Mouse (Mus musculus) frontal cortex, adult 2 months (tissue): Measurements from ENCODE around the gene Clrn2. TPM values are rescaled to one million over a fixed set of nuclear protein-coding genes. Genes with fewer than 3 reads are reported as not detected.
"Not testable (repeated sequence)": the region's sequence is repeated elsewhere in the genome, so short reads cannot be mapped to it uniquely, and the experiment has no call there.

Experiments
- DNase-seq, 2 experiments: peaks; one replicate each; pipeline ENCODE4 v3.0.0; 2022; ENCODE audit warnings: low spot score in 1 of 2; ENCODE audit errors: extremely low spot score in 1 of 2
- polyA plus RNA-seq: library from polyadenylated mRNA; depleted of rRNA; stranded (reverse); fragments of >200 nt; gene quantifications from 2 replicates; pipeline ENCODE4 v1.2.3, GENCODE M21; 2012; rRNA removed

The Clrn2 gene
- polyA plus RNA-seq = 0.34 and 0.48 TPM in 2 replicates

DNA sequence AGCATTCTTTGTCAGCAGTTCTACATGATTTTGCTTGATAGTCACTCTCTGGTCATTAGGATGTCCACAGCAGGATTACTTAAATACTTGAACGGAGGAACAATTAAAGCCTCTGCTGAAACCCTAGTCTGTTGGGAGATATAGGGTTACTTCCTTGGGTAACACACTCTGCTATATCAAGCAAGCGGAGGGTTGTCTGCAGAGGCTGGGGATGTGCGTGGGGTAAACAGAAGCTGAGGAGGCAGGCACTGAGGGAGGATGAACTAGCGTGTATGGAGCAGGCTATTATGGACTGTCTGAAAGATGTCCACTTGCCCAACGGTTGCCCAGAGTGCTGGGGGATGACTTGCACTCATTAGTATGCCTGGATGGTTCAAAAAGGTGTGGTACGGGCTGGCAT, at the start of gene Clrn2:
Clrn2 (plus strand) TSS at position 301 of the 400 bp plus-strand sequence.
- DNase-seq = no peak

DNA sequence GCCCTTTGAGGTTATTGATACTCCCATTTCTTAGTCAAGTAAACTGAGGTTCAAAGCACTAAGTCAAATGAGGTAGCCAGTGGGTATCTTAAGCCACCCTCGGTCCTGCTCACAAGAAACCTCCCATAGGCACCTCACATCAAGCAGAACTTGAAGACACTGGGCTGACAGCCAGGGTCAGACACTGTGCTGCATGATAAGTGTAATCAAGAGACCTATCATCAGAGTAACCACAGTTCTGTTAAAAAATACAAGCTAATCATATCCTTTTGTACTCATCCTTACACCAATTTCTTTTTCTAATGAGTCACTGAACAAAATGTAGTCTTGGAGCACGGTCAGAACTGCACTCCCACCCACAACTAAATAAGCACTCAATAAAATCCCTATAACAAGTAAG, 47.4 kb upstream of the Clrn2 start:
- no peak for DNase-seq

DNA sequence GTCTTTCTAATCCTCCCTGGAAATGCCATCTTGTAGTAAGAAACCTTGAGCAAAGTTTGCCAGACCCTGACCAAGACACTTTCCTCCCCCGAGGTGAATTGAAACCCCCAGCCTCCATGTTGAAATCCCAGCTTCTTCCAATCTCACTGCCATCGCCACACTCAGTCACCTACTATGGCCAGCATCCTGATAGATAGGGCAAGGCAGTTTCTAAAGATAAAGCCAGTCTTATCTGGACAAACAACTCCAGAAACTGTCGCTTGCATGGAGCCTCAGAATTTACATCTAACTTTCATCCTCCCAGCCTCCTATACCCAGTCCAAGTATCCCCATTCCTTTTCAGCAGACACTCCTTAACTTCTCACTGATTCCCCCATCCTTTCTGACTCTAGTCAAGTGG, 37.1 kb upstream of the Clrn2 start:
- DNase-seq = no peak

- DNase-seq = no peak
Measured at GRCm38 (mm10) chr5:45417859-45418443, 35.6 kb upstream of the Clrn2 start.

- no peak for DNase-seq
Measured at GRCm38 (mm10) chr5:45419841-45420638, 33.5 kb upstream of the Clrn2 start.

- DNase-seq = no peak
Measured at GRCm38 (mm10) chr5:45421881-45422844, 31.4 kb upstream of the Clrn2 start.

DNA sequence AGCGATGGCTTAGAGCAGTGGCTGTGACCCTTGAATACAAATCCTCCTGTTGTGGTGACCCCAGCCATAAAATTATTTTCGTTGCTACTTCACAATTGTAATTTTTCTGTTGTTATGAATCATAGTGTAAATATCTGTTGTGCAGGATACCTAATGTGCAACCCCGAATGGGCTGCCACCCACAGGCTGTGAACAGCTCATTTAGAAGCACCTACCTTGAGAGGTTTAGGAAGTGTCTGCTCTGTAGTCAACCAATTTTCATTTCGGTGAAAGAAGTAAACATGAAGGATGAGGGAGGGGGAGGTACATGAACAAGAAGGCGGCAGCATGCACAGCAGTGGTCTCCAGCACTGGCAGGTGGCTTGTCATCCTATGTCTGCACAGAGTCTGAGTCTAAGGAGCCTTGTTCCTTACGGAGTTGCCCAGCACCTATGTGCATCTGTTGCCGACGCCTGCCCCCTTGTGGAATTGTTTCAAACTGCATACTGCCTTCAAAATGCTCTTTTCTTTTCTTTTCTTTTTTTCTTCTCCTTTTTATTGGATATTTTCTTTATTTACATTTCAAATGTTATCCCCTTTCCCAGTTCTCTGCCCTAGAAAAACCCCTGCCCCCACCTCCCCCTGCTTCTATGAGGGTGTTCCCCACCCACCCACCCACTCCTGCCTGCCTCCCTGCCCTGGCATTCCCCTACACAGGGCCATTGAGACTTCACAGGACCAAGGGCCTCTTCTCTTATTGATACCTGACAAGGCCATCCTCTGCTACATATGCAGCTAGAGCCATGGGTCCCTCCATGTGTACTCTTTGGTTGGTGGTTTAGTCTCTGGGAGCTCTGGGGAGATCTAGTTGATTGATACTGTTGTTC, 29.3 kb upstream of the Clrn2 start:
- DNase-seq = peak in 1 of 2 experiments; percentile 85

GRCm38 (mm10) chr5:45425771-45426170, 27.8 kb upstream of the Clrn2 start:
- not testable (repeated sequence) for DNase-seq

- no peak for DNase-seq
Measured at GRCm38 (mm10) chr5:45426416-45427034, 27.0 kb upstream of the Clrn2 start.

DNA sequence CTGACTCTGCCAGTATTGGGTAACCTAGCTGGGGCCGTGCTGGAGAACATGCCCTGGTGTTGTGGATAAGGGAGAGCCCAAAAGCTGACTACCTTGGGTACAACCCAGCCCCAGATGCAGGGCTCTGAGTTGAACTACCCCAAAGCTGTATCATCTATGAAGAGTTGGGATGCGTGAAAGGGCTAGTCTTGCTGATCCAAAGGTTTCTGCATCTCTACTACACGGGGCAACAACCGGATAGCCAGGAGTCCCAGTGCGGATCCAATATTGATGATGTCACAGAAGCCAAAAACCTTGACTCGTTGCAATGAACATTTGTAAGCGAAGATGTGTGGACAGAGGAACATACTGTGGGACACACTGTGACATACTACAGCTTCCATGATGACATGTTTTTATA, 25.7 kb upstream of the Clrn2 start:
- DNase-seq = no peak

GRCm38 (mm10) chr5:45435967-45436950, 17.3 kb upstream of the Clrn2 start:
- DNase-seq = no peak

DNA sequence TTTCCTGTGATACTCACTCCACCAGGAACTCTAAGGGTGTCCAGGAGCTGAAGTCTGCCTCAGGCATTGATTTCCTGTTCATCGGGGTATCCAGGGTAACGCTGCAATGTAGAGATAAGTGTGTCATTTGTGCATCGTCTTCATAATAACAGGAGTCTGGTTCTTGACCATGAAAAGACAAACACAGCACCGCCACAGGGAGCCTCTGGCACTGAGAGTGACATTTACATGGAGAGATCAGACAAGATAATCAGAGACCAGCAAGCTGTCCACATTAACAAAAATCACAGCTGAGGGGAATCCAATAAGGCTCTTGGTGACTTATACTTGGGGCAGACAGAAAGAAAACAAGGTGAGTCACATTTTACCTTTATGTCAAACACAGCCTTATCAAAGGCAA, 15.7 kb upstream of the Clrn2 start:
- no peak for DNase-seq

GRCm38 (mm10) chr5:45438301-45438700, 15.2 kb upstream of the Clrn2 start:
- DNase-seq = no peak

GRCm38 (mm10) chr5:45441124-45441523, 12.4 kb upstream of the Clrn2 start:
- no peak for DNase-seq

- no peak for DNase-seq
Measured at GRCm38 (mm10) chr5:45441745-45442144, 11.8 kb upstream of the Clrn2 start.

DNA sequence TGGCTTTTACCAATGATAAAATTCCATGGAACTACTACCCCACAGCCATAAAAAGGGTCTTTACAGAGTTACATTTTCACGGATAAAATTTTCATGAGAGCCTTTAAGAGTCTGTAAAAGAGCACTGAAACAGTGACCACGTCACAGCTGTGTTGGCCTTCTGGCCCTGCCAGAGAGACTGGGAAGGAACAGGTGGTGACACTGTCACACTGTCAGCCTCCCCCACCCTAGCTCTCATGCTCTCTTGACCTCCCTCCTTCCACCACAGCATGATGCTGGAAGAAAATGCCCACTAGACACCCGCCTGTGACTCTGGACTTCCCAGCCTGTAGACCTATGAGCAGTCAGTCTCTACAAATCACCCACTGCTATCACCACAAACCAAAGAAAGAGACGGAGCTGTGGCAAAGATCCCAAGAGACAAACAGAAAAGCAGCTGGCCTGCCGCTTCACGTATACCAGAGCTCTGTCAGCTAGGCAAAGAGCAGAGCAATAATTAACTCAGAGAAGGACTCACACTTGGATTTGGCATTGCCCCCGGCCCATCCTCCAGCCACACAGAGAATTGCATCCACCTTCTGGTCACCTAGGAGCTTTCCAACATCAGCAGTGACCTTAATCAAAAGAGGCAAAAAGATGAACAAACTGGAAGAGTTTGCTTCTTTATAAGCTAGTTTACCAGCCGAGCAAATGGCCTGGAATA, 9.3 kb upstream of the Clrn2 start:
- DNase-seq = no peak

GRCm38 (mm10) chr5:45448676-45449075, 4.9 kb upstream of the Clrn2 start:
- no peak for DNase-seq

DNA sequence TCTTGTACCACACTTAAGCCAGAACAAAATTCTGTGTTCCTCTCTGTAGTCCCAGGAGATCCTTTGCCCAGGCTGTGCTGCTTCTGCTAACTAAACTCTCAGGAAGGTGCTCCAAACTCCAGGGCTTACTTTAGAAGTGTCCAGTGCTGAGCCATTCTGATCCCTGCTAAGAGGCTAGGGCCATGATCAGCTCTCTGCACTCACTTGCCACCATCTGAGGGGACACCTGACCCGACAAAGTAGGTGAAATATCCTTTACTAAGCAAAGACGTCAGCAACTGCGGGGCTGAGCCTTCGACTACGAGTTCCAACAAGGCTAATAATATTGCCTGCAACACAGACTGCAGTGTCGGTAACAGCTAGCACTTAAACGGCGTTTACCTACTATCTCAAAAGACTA, 4.3 kb upstream of the Clrn2 start:
- DNase-seq = no peak
